Mouse (Mus musculus): ENCODE data around the gene Stat3. TPM values are rescaled to one million over a fixed set of nuclear protein-coding genes. Genes with fewer than 3 reads are reported as not detected.

Gene Stat3
- polyA plus RNA-seq, 1 experiment from 2014 or later, result 42.9 TPM

GRCm38 (mm10) chr11:100887236-100887635, 52.1 kb downstream of the Stat3 start:
- WGBS, result 75% methylated on average over 4 of the region's 4 CpGs
- no peak overlapping the region for H3K4me3 ChIP-seq (ENCODE audit: low read depth, low read length)
- no peak for ATAC-seq (replicated peaks; ENCODE audit: low FRiP score, low TSS enrichment, low read depth)
- no peak overlapping the region; the same call in 1 of the 2 replicates for H3K27ac ChIP-seq (ENCODE audit: low read depth)
- no peak for DNase-seq (ENCODE audit: low spot score)
- H3K4me2 ChIP-seq (ENCODE audit: low read length), result no peak overlapping the region
- no peaks in the 10 kb centered on the region; the same call in 1 of the 2 replicates for H3K4me1 ChIP-seq (replicated peaks; ENCODE audit: control insufficient read depth, insufficient read depth, low read length)
- H3K9me3 ChIP-seq (ENCODE audit: control insufficient read depth, low read length), result no peaks in the 10 kb centered on the region
- H3K27me3 ChIP-seq (replicated peaks; ENCODE audit: control insufficient read depth, insufficient read depth, low read length), result no peaks in the 10 kb centered on the region
- no peak overlapping the region for H3K9ac ChIP-seq (ENCODE audit: low read length)
- peaks cover 18% of the 10 kb centered on the region; the same call in 1 of the 2 replicates for H3K36me3 ChIP-seq (ENCODE audit: control insufficient read depth, insufficient read depth, low read length)

GRCm38 (mm10) chr11:100886188-100886740, 53.1 kb downstream of the Stat3 start:
- Histone ChIP-seq H3K36me3 (ENCODE audit: control insufficient read depth, insufficient read depth, low read length) (peaks cover 18% of the 10 kb centered on the region; the same call in 1 of the 2 replicates), H3K27me3 (replicated peaks; ENCODE audit: control insufficient read depth, insufficient read depth, low read length) (no peaks in the 10 kb centered on the region), H3K4me1 (replicated peaks; ENCODE audit: control insufficient read depth, insufficient read depth, low read length) (no peaks in the 10 kb centered on the region; the same call in 1 of the 2 replicates), H3K4me3 (ENCODE audit: low read depth, low read length) (no peak overlapping the region), H3K4me2 (ENCODE audit: low read length) (no peak overlapping the region; the same call in 1 of the 2 replicates), H3K27ac (ENCODE audit: low read depth) (no peak overlapping the region; the same call in 1 of the 2 replicates), H3K9me3 (ENCODE audit: control insufficient read depth, low read length) (no peaks in the 10 kb centered on the region), H3K9ac (ENCODE audit: low read length) (no peak overlapping the region)
- peak; percentile 73 for ATAC-seq (replicated peaks; ENCODE audit: low FRiP score, low TSS enrichment, low read depth)
- DNase-seq (ENCODE audit: low spot score), result no peak
- 36% methylated on average over 8 of the region's 8 CpGs for WGBS

GRCm38 (mm10) chr11:100885472-100885871, 53.9 kb downstream of the Stat3 start:
- DNase-seq (ENCODE audit: low spot score), result no peak
- H3K27ac ChIP-seq (ENCODE audit: low read depth), result no peak overlapping the region; the same call in 1 of the 2 replicates
- peaks cover 18% of the 10 kb centered on the region; the same call in 1 of the 2 replicates for H3K36me3 ChIP-seq (ENCODE audit: control insufficient read depth, insufficient read depth, low read length)
- no peak overlapping the region for H3K4me2 ChIP-seq (ENCODE audit: low read length)
- no peaks in the 10 kb centered on the region for H3K9me3 ChIP-seq (ENCODE audit: control insufficient read depth, low read length)
- no peak for ATAC-seq (replicated peaks; ENCODE audit: low FRiP score, low TSS enrichment, low read depth)
- no peaks in the 10 kb centered on the region; the same call in 1 of the 2 replicates for H3K4me1 ChIP-seq (replicated peaks; ENCODE audit: control insufficient read depth, insufficient read depth, low read length)
- H3K27me3 ChIP-seq (replicated peaks; ENCODE audit: control insufficient read depth, insufficient read depth, low read length), result no peaks in the 10 kb centered on the region
- no peak overlapping the region for H3K9ac ChIP-seq (ENCODE audit: low read length)
- no peak overlapping the region for H3K4me3 ChIP-seq (ENCODE audit: low read depth, low read length)

- Histone ChIP-seq H3K9ac (ENCODE audit: low read length) (no peak overlapping the region), H3K27ac (ENCODE audit: low read depth) (no peak overlapping the region), H3K4me1 (replicated peaks; ENCODE audit: control insufficient read depth, insufficient read depth, low read length) (no peaks in the 10 kb centered on the region; the same call in 1 of the 2 replicates), H3K9me3 (ENCODE audit: control insufficient read depth, low read length) (no peaks in the 10 kb centered on the region), H3K4me2 (ENCODE audit: low read length) (no peak overlapping the region), H3K4me3 (ENCODE audit: low read depth, low read length) (no peak overlapping the region), H3K27me3 (replicated peaks; ENCODE audit: control insufficient read depth, insufficient read depth, low read length) (no peaks in the 10 kb centered on the region), H3K36me3 (ENCODE audit: control insufficient read depth, insufficient read depth, low read length) (peaks cover 14% of the 10 kb centered on the region; the same call in 1 of the 2 replicates)
- DNase-seq (ENCODE audit: low spot score) (no peak), ATAC-seq (replicated peaks; ENCODE audit: low FRiP score, low TSS enrichment, low read depth) (no peak)
- WGBS, result 93% methylated on average over 10 of the region's 10 CpGs
These were observed 55.7 kb downstream of the Stat3 start for GRCm38 (mm10) chr11:100883640-100884039.

GRCm38 (mm10) chr11:100879321-100880078, 59.8 kb downstream of the Stat3 start:
- no peak for DNase-seq (ENCODE audit: low spot score)
- Histone ChIP-seq H3K27ac (ENCODE audit: low read depth) (no peak overlapping the region), H3K9me3 (ENCODE audit: control insufficient read depth, low read length) (no peaks in the 10 kb centered on the region), H3K27me3 (replicated peaks; ENCODE audit: control insufficient read depth, insufficient read depth, low read length) (no peaks in the 10 kb centered on the region), H3K4me3 (ENCODE audit: low read depth, low read length) (no peak overlapping the region), H3K36me3 (ENCODE audit: control insufficient read depth, insufficient read depth, low read length) (no peaks in the 10 kb centered on the region), H3K4me1 (replicated peaks; ENCODE audit: control insufficient read depth, insufficient read depth, low read length) (no peaks in the 10 kb centered on the region), H3K4me2 (ENCODE audit: low read length) (no peak overlapping the region), H3K9ac (ENCODE audit: low read length) (no peak overlapping the region)
- no peak for ATAC-seq (replicated peaks; ENCODE audit: low FRiP score, low TSS enrichment, low read depth)
- WGBS, result 68% methylated on average over 14 of the region's 15 CpGs

- DNase-seq (ENCODE audit: low spot score), result no peak
- Histone ChIP-seq H3K4me3 (ENCODE audit: low read depth, low read length) (no peak overlapping the region), H3K4me2 (ENCODE audit: low read length) (no peak overlapping the region), H3K9ac (ENCODE audit: low read length) (no peak overlapping the region), H3K27me3 (replicated peaks; ENCODE audit: control insufficient read depth, insufficient read depth, low read length) (no peaks in the 10 kb centered on the region), H3K9me3 (ENCODE audit: control insufficient read depth, low read length) (no peaks in the 10 kb centered on the region), H3K4me1 (replicated peaks; ENCODE audit: control insufficient read depth, insufficient read depth, low read length) (no peaks in the 10 kb centered on the region), H3K36me3 (ENCODE audit: control insufficient read depth, insufficient read depth, low read length) (no peaks in the 10 kb centered on the region), H3K27ac (ENCODE audit: low read depth) (no peak overlapping the region)
- WGBS, result 86% methylated on average over 3 of the region's 3 CpGs
- ATAC-seq (replicated peaks; ENCODE audit: low FRiP score, low TSS enrichment, low read depth), result no peak
These were observed 63.6 kb downstream of the Stat3 start for GRCm38 (mm10) chr11:100875761-100876160.

GRCm38 (mm10) chr11:100870968-100871350, 68.4 kb downstream of the Stat3 start:
- Histone ChIP-seq H3K9ac (ENCODE audit: low read length) (no peak overlapping the region), H3K27ac (ENCODE audit: low read depth) (no peak overlapping the region), H3K4me1 (replicated peaks; ENCODE audit: control insufficient read depth, insufficient read depth, low read length) (no peaks in the 10 kb centered on the region), H3K4me3 (ENCODE audit: low read depth, low read length) (no peak overlapping the region), H3K36me3 (ENCODE audit: control insufficient read depth, insufficient read depth, low read length) (no peaks in the 10 kb centered on the region), H3K4me2 (ENCODE audit: low read length) (no peak overlapping the region), H3K9me3 (ENCODE audit: control insufficient read depth, low read length) (no peaks in the 10 kb centered on the region), H3K27me3 (replicated peaks; ENCODE audit: control insufficient read depth, insufficient read depth, low read length) (no peaks in the 10 kb centered on the region)
- ATAC-seq (replicated peaks; ENCODE audit: low FRiP score, low TSS enrichment, low read depth) (no peak), DNase-seq (ENCODE audit: low spot score) (no peak)
- 73% methylated on average over 8 of the region's 8 CpGs for WGBS

- DNase-seq (ENCODE audit: low spot score) (no peak), ATAC-seq (replicated peaks; ENCODE audit: low FRiP score, low TSS enrichment, low read depth) (no peak)
- Histone ChIP-seq H3K4me2 (ENCODE audit: low read length) (no peak overlapping the region), H3K4me3 (ENCODE audit: low read depth, low read length) (no peak overlapping the region), H3K27me3 (replicated peaks; ENCODE audit: control insufficient read depth, insufficient read depth, low read length) (no peaks in the 10 kb centered on the region), H3K36me3 (ENCODE audit: control insufficient read depth, insufficient read depth, low read length) (no peaks in the 10 kb centered on the region), H3K27ac (ENCODE audit: low read depth) (no peak overlapping the region), H3K4me1 (replicated peaks; ENCODE audit: control insufficient read depth, insufficient read depth, low read length) (no peaks in the 10 kb centered on the region), H3K9me3 (ENCODE audit: control insufficient read depth, low read length) (no peaks in the 10 kb centered on the region), H3K9ac (ENCODE audit: low read length) (no peak overlapping the region)
- 79% methylated on average over 10 of the region's 10 CpGs for WGBS
These were observed 68.9 kb downstream of the Stat3 start for GRCm38 (mm10) chr11:100870256-100870967.
